Mouse (Mus musculus): Measurements from ENCODE around the gene Samd4b. TPM values are rescaled to one million over a fixed set of nuclear protein-coding genes. Genes with fewer than 3 reads are reported as not detected.
A peak's percentile ranks its signal among the peaks of the same experiment; 100 is the strongest.

Samd4b gene
- total RNA-seq, 2 experiments from 2014 or later: 74.1 to 77.1 TPM

DNA sequence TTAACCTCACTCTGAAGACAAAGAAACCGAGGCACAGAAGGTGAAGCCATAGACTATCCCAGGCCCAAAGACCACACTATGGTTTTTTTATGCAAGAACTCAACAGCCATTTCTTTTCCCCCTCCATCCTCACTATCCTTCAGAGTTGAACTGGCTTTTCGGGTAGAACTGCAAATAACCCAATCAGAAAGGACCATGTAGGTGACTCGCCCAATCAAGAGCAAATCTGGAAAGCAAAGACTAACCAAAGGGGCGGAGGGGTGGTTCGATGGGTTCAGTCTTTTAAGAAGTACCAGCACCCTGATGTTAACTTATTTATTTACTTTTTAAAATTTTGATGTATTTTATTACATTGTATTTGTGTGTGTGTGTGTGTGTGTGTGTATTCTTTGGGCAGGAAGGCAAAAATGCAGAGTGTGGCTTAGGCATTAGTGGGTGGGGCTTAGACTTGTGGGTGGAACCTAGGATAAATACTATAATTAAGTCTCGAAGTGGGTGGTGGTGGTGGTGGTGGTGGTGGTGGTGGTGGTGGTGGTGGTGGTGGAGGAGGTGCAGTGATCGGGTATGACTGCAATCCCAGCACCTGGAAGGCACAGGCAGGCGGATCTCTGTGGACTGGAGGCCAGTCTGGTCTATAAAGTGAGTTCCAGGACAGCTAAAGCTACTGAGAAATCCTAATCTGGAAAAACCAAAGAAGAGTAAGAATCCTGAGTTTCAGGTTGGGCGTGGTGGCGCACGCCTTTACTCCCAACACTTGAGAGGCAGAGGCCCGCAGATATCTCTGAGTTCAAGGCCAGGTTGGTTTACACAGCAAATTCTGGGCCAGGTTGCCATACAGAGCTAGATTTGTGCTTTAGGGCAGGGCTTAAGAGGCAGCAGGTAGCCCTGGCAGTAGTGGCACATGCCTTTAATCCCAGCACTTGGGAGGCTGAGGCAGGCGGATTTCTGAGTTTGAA, 149.8 kb downstream of the Samd4b start:
- no peak for DNase-seq (ENCODE audit: low spot score in 2 of 2)

DNA sequence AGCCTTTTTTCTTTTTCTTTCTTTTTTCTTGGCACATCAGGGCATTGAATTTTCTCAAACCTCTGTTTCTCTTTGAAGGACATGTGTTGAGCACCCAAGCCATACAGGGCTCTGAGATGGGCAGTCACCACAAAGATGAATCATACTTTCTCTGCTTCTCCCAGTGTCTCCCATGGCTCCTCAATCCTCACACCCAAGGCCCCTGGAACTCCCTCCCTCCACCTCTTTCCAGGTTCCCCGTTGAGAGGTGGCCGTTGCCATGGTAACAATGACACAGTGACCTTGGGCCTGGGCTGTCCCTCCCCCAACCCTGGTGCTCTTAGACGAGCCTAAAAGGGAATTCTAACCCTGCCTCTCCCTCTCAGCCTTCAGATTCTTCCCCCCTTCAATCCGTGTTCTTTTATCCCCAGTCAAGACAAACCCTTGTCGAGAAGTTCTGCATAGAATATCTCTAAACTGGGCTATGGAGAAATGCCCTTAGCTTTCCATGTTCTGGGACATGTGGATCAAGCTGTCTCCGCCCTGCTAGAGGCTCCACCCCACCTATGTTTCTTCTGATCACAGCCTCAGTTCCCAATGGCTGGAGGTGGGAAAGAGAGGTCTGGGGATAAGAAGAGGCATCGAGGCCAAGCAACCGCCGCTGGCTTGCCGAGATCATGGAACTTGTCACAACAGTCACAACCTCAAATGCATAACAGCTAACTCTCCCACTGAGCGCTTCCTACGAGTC, 150.7 kb downstream of the Samd4b start:
- DNase-seq (ENCODE audit: low spot score in 2 of 2): no peak

DNA sequence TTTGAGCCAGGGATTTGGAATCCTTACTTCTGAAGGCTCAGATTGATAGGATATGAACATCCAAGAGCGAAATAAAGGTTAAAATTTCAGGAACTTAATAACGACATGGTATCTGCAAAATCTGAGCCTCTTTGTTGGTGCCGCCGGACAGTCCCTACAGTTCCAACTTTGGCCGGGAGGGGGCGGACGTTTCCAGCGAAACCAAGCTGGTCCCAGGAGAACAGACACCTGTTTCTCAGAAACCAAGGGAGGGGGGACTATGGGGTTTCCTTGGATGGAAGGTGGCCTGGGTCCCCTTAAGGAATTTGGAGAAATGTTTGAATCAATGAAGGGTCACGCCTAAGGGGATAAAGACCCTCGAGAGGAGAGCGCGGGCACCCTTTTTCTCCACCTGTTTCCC, 151.5 kb downstream of the Samd4b start:
- DNase-seq (ENCODE audit: low spot score in 2 of 2): peak; percentile 56 to 87

DNA sequence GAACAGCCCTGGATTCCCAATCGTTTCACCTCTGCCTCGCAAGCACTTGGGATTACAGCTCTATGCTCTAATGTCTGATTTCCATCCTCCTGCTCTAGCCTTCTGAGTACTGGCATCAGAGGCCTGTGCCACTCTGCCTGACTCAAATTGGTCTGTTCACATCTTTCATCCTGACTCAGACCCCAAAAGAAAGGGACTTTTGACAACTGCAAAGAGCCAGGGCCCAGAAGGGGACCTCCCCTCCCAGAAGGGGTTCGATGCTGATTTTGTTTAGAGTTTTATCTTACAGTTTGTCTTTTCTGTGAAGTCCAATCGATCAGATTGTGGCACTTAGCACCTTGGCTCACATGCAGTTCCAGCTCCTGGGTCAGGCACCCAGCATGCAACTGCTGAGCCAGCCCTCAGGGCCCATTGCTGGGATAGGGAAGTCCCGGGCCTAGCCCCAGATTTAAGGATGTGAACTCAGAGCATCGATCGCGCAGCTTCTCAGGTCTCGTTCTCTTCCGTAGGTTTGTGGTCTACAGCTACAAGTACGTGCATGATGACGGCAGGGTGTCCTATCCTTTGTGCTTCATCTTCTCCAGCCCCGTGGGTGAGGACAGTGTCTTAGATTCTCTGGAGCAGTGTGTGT, 153.5 kb downstream of the Samd4b start:
- DNase-seq (ENCODE audit: low spot score in 2 of 2): no peak

DNA sequence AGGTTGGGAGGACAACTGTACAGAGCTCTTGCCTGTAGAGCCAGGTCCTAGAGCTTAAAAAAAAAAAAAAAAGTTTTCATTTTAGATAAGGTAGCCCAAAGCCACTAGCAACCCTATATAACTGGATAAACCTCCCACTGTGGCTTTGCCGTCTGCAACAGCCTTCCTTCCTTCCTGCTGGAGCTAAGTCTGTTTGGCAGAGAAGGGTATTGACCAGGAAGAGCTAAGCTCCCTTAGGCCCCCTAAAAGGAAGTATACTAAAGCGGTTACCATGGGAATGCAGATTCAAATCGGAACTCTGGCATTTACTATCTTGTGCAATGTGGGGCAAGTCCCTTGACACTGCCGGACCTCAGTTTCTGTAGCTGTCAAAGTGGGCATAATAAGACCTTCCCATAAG, 155.3 kb downstream of the Samd4b start:
- DNase-seq (ENCODE audit: low spot score in 2 of 2): no peak

DNA sequence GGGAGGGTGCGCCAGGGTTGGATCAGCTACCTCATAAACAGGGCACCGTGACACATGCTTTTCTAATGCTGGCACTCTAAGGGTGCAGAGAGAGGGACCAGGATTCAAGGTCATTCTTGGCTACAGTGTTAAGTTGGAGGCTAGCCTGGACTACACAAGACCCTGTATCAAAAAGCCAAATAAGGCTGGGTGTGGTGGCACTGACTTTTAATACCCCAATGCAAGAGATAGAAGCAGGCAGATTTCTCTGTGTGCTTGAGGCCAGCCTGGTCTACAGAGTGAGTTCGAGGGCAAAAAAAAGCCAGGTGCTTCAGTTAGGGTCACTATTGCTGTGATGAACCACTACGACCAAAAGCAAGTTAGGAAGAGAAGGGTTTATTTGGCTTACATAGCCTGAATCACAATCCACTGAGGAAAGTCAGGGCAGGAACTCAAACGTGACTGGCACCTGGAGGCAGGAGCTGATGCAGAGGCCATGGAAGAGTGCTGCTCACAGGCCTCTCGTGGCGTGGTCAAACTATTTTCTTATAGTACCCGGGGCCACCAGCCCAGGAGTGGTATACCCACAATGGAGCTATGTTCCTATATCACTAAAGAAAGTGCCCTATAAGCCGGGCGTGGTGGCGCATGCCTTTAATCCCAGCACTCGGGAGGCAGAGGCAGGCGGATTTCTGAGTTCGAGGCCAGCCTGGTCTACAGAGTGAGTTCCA, 156.0 kb downstream of the Samd4b start:
- DNase-seq (ENCODE audit: low spot score in 2 of 2): no peak

DNA sequence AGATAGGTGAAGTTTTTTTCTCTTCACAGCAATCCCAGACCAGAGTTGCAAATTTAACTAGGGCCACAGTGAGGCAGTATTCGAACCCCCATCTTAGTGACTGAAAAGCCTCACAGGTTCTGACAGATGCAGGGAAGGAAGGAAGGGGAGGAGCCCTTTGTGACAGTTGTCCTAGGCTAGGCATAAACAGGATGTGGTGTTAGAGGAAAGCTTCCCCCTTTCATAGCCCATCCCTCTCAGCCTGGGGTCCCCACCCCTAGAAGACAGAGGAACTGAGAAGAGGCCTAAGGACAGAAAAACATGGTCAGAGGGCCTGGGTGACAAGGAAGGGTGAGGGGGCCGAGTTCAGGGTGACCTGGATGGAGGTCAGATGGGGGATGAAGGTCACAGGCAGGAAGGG, 157.2 kb downstream of the Samd4b start:
- no peak for DNase-seq (ENCODE audit: low spot score in 2 of 2)

DNA sequence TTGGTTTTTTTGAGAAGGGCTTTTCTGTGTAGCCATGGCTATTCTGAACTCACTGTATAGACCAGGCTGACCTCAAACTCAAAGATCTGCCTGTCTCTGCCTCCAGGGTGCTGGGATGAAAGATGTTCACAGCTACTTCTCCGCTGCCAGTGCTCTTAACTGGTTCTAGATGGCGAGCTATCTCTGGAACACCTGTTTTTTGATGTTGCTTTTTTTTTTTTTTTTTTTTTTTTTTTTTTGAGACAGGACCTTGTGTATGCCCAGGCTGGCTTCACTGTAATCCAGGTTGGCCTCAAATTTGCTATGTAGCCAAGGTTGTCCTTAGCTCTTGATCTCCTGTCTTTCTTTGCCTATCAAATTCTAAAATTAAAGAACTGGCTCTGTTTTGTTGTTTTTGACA, 159.2 kb downstream of the Samd4b start:
- DNase-seq (ENCODE audit: low spot score in 2 of 2): no peak

DNA sequence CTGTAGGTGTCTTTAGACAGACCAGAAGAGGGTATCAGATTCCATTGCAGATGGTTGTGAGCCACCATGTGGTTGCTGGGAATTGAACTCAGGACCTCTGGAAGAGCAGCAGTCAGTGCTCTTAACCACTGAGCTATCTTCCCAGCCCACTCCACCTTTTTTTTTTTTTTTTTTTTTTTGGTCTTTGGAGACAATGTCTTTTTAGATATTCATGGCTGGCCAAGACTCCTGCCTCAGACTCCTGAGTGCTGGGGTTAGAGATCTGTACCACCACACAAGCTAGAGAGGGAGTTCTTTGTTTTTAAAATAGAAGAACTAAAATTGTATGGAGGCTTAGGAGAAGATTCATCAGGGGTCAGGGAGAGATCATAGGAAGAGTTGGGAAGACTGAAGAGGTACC, 160.0 kb downstream of the Samd4b start:
- no peak for DNase-seq (ENCODE audit: low spot score in 2 of 2)

DNA sequence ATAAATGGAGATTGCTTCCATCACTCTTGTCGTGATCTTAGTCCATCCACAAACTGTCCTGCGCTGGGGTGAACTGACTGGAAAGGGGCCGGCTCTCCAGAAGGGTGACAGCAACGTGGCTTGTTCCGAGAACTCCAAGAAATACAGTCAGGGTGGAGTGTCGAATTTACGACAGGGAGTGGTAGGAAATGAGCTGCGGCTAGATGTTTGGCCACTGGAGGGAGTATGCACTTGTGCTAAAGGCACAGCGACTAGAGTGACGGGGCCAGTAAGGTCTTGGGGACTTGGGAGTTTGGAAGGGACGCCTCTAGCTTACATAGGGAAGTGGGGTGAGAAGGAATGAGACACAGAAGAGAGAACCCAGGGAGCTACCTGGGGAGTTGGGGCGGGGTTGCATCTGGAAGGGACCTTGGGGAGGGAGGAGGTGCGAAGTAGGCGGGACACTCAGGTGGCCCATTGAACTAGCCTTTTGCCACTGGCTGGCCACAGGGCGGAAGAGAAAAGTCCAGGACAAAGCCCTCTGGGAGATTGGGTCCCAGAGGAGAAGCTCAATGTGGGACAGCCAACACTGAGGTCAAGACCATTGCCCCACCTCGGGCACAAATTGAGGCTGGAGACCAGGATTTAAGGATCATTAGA, 160.9 kb downstream of the Samd4b start, which contains the start of gene Gmfg:
Gene Gmfg (plus strand): TSS at position 516 of the 639 bp plus-strand sequence.
- peak; percentile 60 to 85 for DNase-seq (ENCODE audit: low spot score in 2 of 2)

DNA sequence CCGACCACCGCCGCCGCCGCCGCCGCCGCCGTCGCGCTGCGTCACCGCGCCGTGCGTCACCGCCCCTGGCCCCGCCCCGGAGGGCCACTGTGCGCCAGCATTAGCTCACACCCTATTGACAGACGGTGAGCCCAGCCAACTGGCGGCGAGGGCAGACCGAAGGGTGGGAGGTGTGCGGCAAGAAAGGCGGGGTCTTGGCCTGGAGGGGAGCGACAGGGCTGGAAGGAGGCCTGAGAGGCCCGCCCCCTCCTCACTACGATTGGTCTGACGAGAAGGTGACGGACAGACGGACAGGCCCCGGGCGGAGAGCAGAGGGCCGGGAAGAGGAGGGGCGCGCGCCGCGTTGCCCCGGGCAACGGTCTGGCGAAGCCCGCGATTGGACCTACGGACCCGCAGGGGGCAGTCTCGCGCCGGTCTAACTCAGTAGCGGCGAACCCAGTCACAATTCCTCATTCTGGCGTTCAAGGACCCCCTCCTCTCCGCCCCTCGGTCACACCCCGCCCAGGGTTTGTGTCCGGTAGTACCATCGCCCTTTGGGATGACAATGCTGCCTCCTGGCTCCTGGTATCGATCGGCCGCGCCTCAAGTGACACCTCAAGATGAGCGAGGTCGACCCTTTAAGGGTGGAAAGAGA, 161.6 kb downstream of the Samd4b start:
- DNase-seq (ENCODE audit: low spot score in 2 of 2): peak; percentile 99 to 100

DNA sequence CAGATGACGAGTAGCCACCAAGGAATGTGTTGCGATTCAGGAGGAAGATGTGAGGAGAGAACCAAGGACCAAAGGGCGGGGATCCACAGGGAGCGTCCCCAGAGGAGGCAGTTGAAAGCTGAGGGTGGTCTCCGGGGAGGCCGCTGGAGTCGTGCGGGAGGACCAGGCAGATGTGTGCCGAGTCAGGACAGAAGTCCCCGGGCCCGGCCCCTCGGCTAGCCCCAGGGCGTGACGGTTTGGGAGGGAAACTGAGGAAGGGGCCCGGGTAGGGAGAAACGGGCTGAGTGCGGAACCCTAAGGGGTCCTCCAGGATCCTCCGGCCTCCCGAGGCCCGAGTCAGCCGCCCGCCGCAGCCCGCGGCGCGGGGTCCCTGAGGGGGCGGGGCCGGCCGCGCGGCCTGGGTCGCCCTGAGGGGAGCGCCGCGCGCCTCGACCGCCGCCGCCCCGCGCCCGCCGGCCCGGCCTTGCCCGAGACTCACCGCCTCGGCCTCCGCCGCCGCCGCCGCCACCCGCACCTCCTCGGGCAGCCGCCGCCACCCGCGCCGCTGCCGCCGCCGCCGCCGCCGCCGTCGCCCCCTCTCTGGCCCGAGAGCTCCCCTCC, 162.2 kb downstream of the Samd4b start:
- no peak for DNase-seq (ENCODE audit: low spot score in 2 of 2)

DNA sequence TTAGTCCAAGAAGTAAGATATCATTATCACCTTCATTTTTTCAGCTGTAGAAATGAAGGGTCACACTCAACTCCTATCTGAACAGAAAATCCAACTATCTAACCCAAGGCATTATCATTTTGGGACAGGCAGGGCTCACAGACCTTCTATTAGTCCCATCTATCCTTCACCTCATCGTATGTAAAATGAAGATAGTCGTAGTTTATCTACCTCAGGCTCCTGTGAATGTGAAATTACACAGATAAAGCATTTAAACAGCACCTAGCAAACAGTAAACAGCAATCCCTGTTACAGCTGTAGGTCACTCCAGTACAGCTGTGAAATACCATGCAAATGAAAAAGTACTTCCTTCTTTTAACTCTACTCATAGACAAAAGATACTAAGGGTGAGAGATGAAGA, 165.7 kb downstream of the Samd4b start:
- DNase-seq (ENCODE audit: low spot score in 2 of 2): no peak

DNA sequence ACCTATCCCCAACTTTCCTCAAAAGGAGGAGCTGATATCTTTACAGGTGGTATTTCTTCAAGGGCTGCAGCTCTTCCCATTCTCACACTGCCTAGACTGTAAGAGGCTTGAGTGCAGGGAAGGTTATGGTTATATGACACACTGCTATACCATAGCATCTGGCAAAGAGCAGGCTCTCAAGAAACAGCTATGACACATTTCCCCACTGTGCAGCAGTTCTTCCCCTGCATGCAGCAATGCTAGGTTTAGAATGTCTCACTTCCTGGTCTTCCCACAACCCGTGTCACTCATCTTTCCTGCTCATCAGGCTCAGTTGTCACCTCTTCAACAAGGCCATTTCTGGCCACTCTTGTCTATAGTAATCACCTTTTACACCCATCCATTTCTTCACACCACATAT, 167.4 kb downstream of the Samd4b start:
- no peak for DNase-seq (ENCODE audit: low spot score in 2 of 2)

DNA sequence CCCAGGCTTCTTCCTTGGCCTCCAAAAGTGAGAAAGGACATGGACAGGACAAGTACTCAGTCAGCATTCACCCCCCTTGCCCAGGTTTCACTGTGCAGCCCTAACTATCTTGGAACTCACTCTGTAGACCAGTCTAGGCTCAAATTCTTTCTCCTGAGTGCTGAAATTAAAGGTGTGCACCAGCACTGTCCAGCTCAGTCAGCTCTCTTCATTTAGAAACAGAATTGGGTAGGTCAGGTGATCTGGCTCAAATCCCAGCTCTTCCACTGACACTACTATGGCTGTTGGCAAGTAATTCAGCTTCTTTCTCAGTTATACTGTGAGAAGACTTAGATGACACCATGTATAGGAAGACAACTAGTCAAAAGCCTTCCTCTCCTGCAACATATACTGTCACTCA, 170.2 kb downstream of the Samd4b start:
- DNase-seq (ENCODE audit: low spot score in 2 of 2): no peak

DNA sequence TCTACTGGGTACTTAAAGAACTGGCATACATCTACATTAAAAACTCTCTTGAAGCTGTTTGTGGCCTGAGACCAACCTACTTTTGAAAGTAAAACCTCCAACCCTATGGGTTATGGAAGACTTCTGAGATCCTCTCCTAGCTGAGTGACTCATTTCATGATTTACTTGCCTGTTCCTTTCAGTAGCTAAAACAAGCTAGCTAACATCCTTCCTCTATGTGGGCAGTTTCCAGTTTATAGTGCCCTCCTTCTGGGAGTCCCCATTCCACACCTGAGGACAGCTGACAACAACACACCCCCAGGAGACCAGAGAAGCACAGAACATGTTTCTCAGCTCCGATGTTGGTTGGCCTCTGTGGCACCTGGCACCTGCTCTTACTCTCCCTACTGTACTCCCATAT, 174.9 kb downstream of the Samd4b start:
- no peak for DNase-seq (ENCODE audit: low spot score in 2 of 2)

DNA sequence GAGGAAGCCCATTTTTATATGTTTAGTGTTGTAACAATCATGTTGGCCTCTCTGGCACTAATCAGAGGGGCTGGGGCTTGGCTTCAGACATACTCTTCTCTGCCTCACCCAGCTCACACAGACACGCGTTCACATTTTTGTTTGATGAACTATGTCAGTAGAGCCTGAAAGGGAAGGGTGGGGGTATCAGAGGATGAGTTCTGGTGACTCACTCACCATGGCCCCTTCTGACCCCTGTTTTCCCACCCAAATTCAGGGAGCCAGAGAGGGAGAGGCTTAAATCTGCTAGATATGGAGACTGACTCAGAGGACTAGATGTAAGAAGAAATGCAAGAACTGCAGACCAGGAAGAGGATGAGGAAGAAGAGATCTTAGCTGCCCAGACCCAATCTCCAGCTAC, 178.5 kb downstream of the Samd4b start:
- DNase-seq (ENCODE audit: low spot score in 2 of 2): no peak

DNA sequence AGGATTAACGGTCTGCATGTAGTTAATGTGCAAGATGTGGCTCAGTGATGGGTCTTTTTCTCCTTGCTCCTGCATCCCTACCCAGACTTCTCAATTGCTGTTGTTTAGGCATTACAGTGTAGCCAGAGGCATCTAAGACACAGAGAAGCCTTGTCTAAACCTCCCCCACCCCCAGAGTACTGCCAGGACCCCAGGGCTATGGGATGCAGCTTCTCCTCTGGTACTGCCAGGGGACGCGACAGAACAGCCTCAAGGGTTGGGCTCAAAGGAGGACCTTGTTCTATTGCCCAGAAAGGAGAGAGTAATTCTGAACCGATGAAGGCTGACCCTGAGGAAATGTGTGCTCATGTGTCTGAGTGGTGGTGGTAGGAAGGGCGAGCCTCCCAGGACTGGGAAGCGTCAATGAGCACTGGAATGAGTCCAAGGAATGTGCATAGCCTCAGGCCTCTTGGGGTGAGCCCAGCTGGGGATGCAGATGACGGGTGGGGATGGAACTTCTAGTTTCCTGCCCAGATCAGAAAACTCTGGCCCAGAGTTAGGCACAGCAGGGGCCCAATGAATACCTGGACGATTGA, 179.8 kb downstream of the Samd4b start:
- DNase-seq (ENCODE audit: low spot score in 2 of 2): no peak

DNA sequence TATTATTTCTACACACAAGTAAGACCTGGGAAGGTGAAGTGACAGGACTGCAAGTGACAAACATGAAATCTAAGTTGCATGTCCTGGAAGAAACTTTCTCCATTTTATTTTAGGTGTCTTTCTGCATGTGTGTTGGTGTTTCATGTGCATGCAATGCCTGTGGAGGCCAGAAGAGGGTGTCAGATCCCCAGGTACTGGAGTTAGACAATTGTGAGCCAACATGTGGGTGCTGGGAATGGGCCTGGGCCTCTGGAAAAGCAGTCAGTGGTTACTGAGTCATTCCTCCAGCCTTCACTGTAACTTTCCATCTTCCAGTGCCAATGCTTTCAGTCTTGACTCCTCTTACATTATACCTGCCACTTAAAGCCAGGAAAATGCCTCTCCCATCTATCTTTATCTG, 180.6 kb downstream of the Samd4b start:
- DNase-seq (ENCODE audit: low spot score in 2 of 2): no peak

DNA sequence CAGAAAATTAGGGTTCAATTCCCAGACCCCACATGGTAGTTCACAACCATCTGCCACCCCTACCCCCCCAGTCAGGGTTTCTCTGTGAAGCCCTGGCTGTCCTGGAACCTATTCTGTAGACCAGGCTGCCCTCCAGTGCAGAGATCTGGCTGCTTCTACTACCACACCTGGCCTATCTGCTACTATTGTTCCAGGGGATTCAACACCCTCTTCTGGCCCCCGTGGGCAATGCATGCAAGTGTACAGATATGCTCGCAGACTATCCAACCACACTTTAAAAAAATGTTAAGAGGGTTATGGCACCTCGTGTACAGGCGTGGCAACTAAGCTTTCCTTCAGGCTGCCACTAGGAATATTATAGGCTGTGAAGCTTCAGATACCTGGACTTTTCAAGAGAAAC, 185.1 kb downstream of the Samd4b start:
- no peak for DNase-seq (ENCODE audit: low spot score in 2 of 2)

Measured in layer of hippocampus, adult 18-20 months (tissue).